Comparison of ENCODE assay signal across 24 mouse cellular contexts in genomic region chr3:24992577-24992976, GRCm38 (mm10).
DNase-seq lines count a peak whose midpoint lies in the region; ATAC-seq and TF ChIP-seq lines count a peak whose summit lies in the region.
"Had no signal": no experiment of that assay in that cellular context is flagged by ENCODE, and none has a peak within 500 bp of the region (broad histone marks: within the 10 kb centered on the region; RNA-seq: fewer than 3 reads in every experiment).

No protein-coding gene starts in this region.

- no peaks in the 10 kb centered on the region for H3K36me3 ChIP-seq in midbrain, embryonic 14.5 days (ENCODE audit: control insufficient read depth, insufficient read depth, low read length)
- no peaks in the 10 kb centered on the region for H3K36me3 ChIP-seq in midbrain, embryonic 10.5 days
- no peaks in the 10 kb centered on the region for H3K36me3 ChIP-seq in forebrain, embryonic 13.5 days (ENCODE audit: poor library complexity, severe bottlenecking)
- no peaks in the 10 kb centered on the region for H3K36me3 ChIP-seq in hindbrain, embryonic 16.5 days (ENCODE audit: control insufficient read depth, insufficient read depth, low read length)
- no peaks in the 10 kb centered on the region for H3K36me3 ChIP-seq in thymus, adult 2 months (ENCODE audit: control insufficient read depth, insufficient read depth, low read length)
- H3K36me3 ChIP-seq: embryonic facial prominence, embryonic 15.5 days; limb, embryonic 13.5 days; lung, embryonic 15.5 days had no signal

- H3K4me2 ChIP-seq in midbrain, embryonic 14.5 days (ENCODE audit: low read length): no peak overlapping the region
- H3K4me2 ChIP-seq in forebrain, embryonic 13.5 days: no peak overlapping the region
- no peak overlapping the region for H3K4me2 ChIP-seq in hindbrain, embryonic 16.5 days (ENCODE audit: low read length)
- H3K4me2 ChIP-seq: embryonic facial prominence, embryonic 15.5 days; heart, embryonic 11.5 days; limb, embryonic 13.5 days; lung, embryonic 15.5 days had no signal

- no peak for ATAC-seq in midbrain, embryonic 14.5 days (ENCODE audit: low FRiP score, low TSS enrichment)
- peak; percentile 66; the same call in 1 of the 2 replicates for ATAC-seq in forebrain, embryonic 13.5 days
- ATAC-seq in hindbrain, embryonic 16.5 days: 0 out of 2 replicates have a peak, but pooled peaks have one; percentile 37
- ATAC-seq: activated CD4-positive, CD25-positive, alpha-beta regulatory T cell, adult 4 months; Patski had no signal

- H3K9ac ChIP-seq in midbrain, embryonic 14.5 days (replicated peaks; ENCODE audit: low read length): no peak overlapping the region
- H3K9ac ChIP-seq in forebrain, embryonic 13.5 days: no peak overlapping the region
- no peak overlapping the region for H3K9ac ChIP-seq in hindbrain, embryonic 16.5 days (ENCODE audit: low read depth, low read length)
- H3K9ac ChIP-seq: embryonic facial prominence, embryonic 15.5 days; limb, embryonic 13.5 days; liver, embryonic 14.5 days; lung, embryonic 15.5 days had no signal

- TF ChIP-seq POLR2A in thymus, adult 2 months (IDR thresholded peaks at IDR 0.05; ENCODE audit: control insufficient read depth, extremely low read depth, insufficient read depth, low read length, poor library complexity): no peak

- no peaks in the 10 kb centered on the region for H3K9me3 ChIP-seq in midbrain, embryonic 14.5 days (ENCODE audit: control insufficient read depth, low read length)
- no peaks in the 10 kb centered on the region for H3K9me3 ChIP-seq in midbrain, embryonic 10.5 days (replicated peaks)
- no peaks in the 10 kb centered on the region for H3K9me3 ChIP-seq in forebrain, embryonic 13.5 days (replicated peaks)
- no peaks in the 10 kb centered on the region for H3K9me3 ChIP-seq in hindbrain, embryonic 16.5 days (ENCODE audit: control insufficient read depth, low read length)
- H3K9me3 ChIP-seq: embryonic facial prominence, embryonic 15.5 days; limb, embryonic 13.5 days; lung, embryonic 15.5 days had no signal

- TF ChIP-seq CTCF in thymus, adult 2 months (IDR thresholded peaks at IDR 0.05; ENCODE audit: borderline replicate concordance, control insufficient read depth, extremely low read depth, insufficient read depth, low read length, poor library complexity): no peak

- WGBS in midbrain, embryonic 14.5 days: 50% methylated on average over 2 of the region's 2 CpGs
- 61% methylated on average over 2 of the region's 2 CpGs for WGBS in midbrain, embryonic 10.5 days
- 13% methylated on average over 2 of the region's 2 CpGs for WGBS in forebrain, embryonic 13.5 days
- WGBS in hindbrain, embryonic 16.5 days: 41% methylated on average over 2 of the region's 2 CpGs
- 72% methylated on average over 2 of the region's 2 CpGs for WGBS in thymus, adult 2 months

- no peaks in the 10 kb centered on the region for H3K27me3 ChIP-seq in midbrain, embryonic 14.5 days (ENCODE audit: control insufficient read depth, insufficient read depth, low read length)
- no peaks in the 10 kb centered on the region for H3K27me3 ChIP-seq in midbrain, embryonic 10.5 days (ENCODE audit: low read depth, poor library complexity, severe bottlenecking)
- peaks cover 15% of the 10 kb centered on the region for H3K27me3 ChIP-seq in forebrain, embryonic 13.5 days
- H3K27me3 ChIP-seq in hindbrain, embryonic 16.5 days (replicated peaks; ENCODE audit: control insufficient read depth, insufficient read depth, low read length): no peaks in the 10 kb centered on the region
- no peaks in the 10 kb centered on the region for H3K27me3 ChIP-seq in thymus, adult 2 months (ENCODE audit: control insufficient read depth, insufficient read depth, low read length)
- H3K27me3 ChIP-seq: embryonic facial prominence, embryonic 15.5 days; limb, embryonic 13.5 days; lung, embryonic 15.5 days; Patski had no signal

- H3K4me3 ChIP-seq in midbrain, embryonic 14.5 days (replicated peaks; ENCODE audit: low read depth, low read length): no peak overlapping the region
- H3K4me3 ChIP-seq in midbrain, embryonic 10.5 days: no peak overlapping the region
- H3K4me3 ChIP-seq in forebrain, embryonic 13.5 days: no peak overlapping the region
- no peak overlapping the region for H3K4me3 ChIP-seq in hindbrain, embryonic 16.5 days (ENCODE audit: low read length)
- H3K4me3 ChIP-seq in thymus, adult 2 months (ENCODE audit: control insufficient read depth, insufficient read depth, low read length): no peak overlapping the region
- H3K4me3 ChIP-seq: embryonic facial prominence, embryonic 15.5 days; layer of hippocampus, adult 2 months; limb, embryonic 13.5 days; lung, embryonic 15.5 days had no signal

- H3K27ac ChIP-seq in midbrain, embryonic 14.5 days (replicated peaks; ENCODE audit: low read depth, low read length): no peak overlapping the region
- no peak overlapping the region for H3K27ac ChIP-seq in midbrain, embryonic 10.5 days (replicated peaks)
- H3K27ac ChIP-seq in forebrain, embryonic 13.5 days: no peak overlapping the region
- no peak overlapping the region for H3K27ac ChIP-seq in hindbrain, embryonic 16.5 days (ENCODE audit: low read depth, low read length)
- H3K27ac ChIP-seq in thymus, adult 2 months (ENCODE audit: control insufficient read depth, insufficient read depth, low read length): no peak overlapping the region
- H3K27ac ChIP-seq: embryonic facial prominence, embryonic 15.5 days; layer of hippocampus, adult 2 months; limb, embryonic 13.5 days; liver, embryonic 14.5 days; lung, embryonic 15.5 days; macrophage had no signal

- DNase-seq in embryo, embryonic 10 days (ENCODE audit: low spot score): peak; percentile 7
- DNase-seq in embryo, embryonic 9.5 days (ENCODE audit: extremely low spot score): no peak
- DNase-seq in midbrain, embryonic 14.5 days: peak; percentile 25
- no peak for DNase-seq in midbrain, embryonic 10.5 days (ENCODE audit: low spot score)
- no peak for DNase-seq in thymus, adult 2 months
- no peak for DNase-seq in spleen, postnatal 10 days (ENCODE audit: low spot score in 2 of 2)
- DNase-seq: adrenal gland, postnatal 10 days; cerebellum, adult 9-11 months; heart, postnatal 10 days; kidney, adult 18-20 months; kidney, postnatal 10 days; layer of hippocampus, postnatal 36 days; thymus, postnatal 36 days had no signal

- no peaks in the 10 kb centered on the region for H3K4me1 ChIP-seq in midbrain, embryonic 14.5 days (ENCODE audit: control insufficient read depth, insufficient read depth, low read length)
- H3K4me1 ChIP-seq in midbrain, embryonic 10.5 days: no peaks in the 10 kb centered on the region
- peaks cover 7% of the 10 kb centered on the region for H3K4me1 ChIP-seq in forebrain, embryonic 13.5 days
- H3K4me1 ChIP-seq in hindbrain, embryonic 16.5 days (ENCODE audit: control insufficient read depth, insufficient read depth, low read depth, low read length): no peaks in the 10 kb centered on the region
- H3K4me1 ChIP-seq in thymus, adult 2 months (replicated peaks; ENCODE audit: control insufficient read depth, insufficient read depth, low read length): no peaks in the 10 kb centered on the region
- H3K4me1 ChIP-seq: embryonic facial prominence, embryonic 15.5 days; limb, embryonic 13.5 days; lung, embryonic 15.5 days had no signal

Comparison
In these comparisons a context has a peak if more than half of its experiments do, and no peak if none do; other contexts are left out.
1. DNase-seq: peak in embryo, embryonic 10 days (single experiment) and midbrain, embryonic 14.5 days (single experiment); none in embryo, embryonic 9.5 days (single experiment), midbrain, embryonic 10.5 days (single experiment), thymus, adult 2 months (single experiment) and spleen, postnatal 10 days (0 of 2).